Mouse (Mus musculus): Measurements from ENCODE around the gene Gm11985.

Gene Gm11985

GRCm38 (mm10) chr11:7158196-7158595, 30.2 kb downstream of the Gm11985 start:
- DNase-seq (ENCODE audit: inconsistent age in 2 of 2, low spot score in 1 of 2), result no peak

GRCm38 (mm10) chr11:7156427-7156826, 31.9 kb downstream of the Gm11985 start:
- no peak for DNase-seq (ENCODE audit: inconsistent age in 2 of 2, low spot score in 1 of 2)

GRCm38 (mm10) chr11:7153081-7153480, 35.3 kb downstream of the Gm11985 start:
- no peak for DNase-seq (ENCODE audit: inconsistent age in 2 of 2, low spot score in 1 of 2)

- no peak for DNase-seq (ENCODE audit: inconsistent age in 2 of 2, low spot score in 1 of 2)
Measured at GRCm38 (mm10) chr11:7152371-7152770, 36.0 kb downstream of the Gm11985 start.

- DNase-seq (ENCODE audit: inconsistent age in 2 of 2, low spot score in 1 of 2), result no peak
Measured at GRCm38 (mm10) chr11:7150511-7150910, 37.9 kb downstream of the Gm11985 start.

- no peak for DNase-seq (ENCODE audit: inconsistent age in 2 of 2, low spot score in 1 of 2)
Measured at GRCm38 (mm10) chr11:7149471-7149870, 38.9 kb downstream of the Gm11985 start.

- no peak for DNase-seq (ENCODE audit: inconsistent age in 2 of 2, low spot score in 1 of 2)
Measured at GRCm38 (mm10) chr11:7147945-7148344, 40.4 kb downstream of the Gm11985 start.

- DNase-seq (ENCODE audit: inconsistent age in 2 of 2, low spot score in 1 of 2), result no peak
Measured at GRCm38 (mm10) chr11:7147536-7147935, 40.8 kb downstream of the Gm11985 start.

- DNase-seq (ENCODE audit: inconsistent age in 2 of 2, low spot score in 1 of 2), result peak; percentile 46 to 81
Measured at GRCm38 (mm10) chr11:7145221-7145620, 43.1 kb downstream of the Gm11985 start.

GRCm38 (mm10) chr11:7144369-7144768, 44.0 kb downstream of the Gm11985 start:
- peak in 1 of 2 experiments; percentile 40 for DNase-seq (ENCODE audit: inconsistent age in 2 of 2, low spot score in 1 of 2)

- peak; percentile 43 to 86 for DNase-seq (ENCODE audit: inconsistent age in 2 of 2, low spot score in 1 of 2)
Measured at GRCm38 (mm10) chr11:7142725-7143124, 45.6 kb downstream of the Gm11985 start.

- DNase-seq (ENCODE audit: inconsistent age in 2 of 2, low spot score in 1 of 2), result peak; percentile 19 to 76
Measured at GRCm38 (mm10) chr11:7140449-7140848, 47.9 kb downstream of the Gm11985 start.

- no peak for DNase-seq (ENCODE audit: inconsistent age in 2 of 2, low spot score in 1 of 2)
Measured at GRCm38 (mm10) chr11:7138370-7138769, 50.0 kb downstream of the Gm11985 start.

GRCm38 (mm10) chr11:7136246-7136855, 52.0 kb downstream of the Gm11985 start:
- DNase-seq (ENCODE audit: inconsistent age in 2 of 2, low spot score in 1 of 2), result no peak

- DNase-seq (ENCODE audit: inconsistent age in 2 of 2, low spot score in 1 of 2), result no peak
Measured at GRCm38 (mm10) chr11:7135763-7136162, 52.6 kb downstream of the Gm11985 start.

GRCm38 (mm10) chr11:7135301-7135700, 53.1 kb downstream of the Gm11985 start:
- no peak for DNase-seq (ENCODE audit: inconsistent age in 2 of 2, low spot score in 1 of 2)

- peak in 1 of 2 experiments; percentile 50 for DNase-seq (ENCODE audit: inconsistent age in 2 of 2, low spot score in 1 of 2)
Measured at GRCm38 (mm10) chr11:7134319-7134718, 54.0 kb downstream of the Gm11985 start.

- DNase-seq (ENCODE audit: inconsistent age in 2 of 2, low spot score in 1 of 2), result no peak
Measured at GRCm38 (mm10) chr11:7133736-7134135, 54.6 kb downstream of the Gm11985 start.

Data from adrenal gland, adult (tissue).